Comparison of ENCODE assay signal across 21 mouse cellular contexts in the genomic region with DNA sequence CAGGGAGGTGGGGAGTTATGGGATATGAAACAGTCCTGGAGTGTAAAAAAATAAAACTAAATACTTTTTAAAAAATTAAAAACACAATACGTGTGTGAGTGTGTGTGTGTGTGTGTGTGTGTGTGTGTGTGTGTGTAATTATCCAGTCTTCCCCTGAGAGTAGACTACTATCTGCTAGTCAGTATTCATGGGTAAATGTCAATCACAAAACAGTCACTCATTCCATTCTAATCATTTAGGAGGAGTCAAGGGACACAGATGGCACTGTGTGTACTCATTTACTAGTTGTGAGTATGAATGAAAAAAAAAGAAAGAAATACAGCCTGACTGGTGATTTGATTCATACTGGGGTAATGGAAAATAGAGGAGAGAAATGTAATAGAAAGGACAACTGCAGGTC.
DNase-seq lines count a peak whose midpoint lies in the region; ATAC-seq lines count a peak whose summit lies in the region.
"Had no signal": no experiment of that assay in that cellular context is flagged by ENCODE, and none has a peak within 500 bp of the region (broad histone marks: within the 10 kb centered on the region; RNA-seq: fewer than 3 reads in every experiment).

No protein-coding gene starts in this region.

- no peak overlapping the region for H3K27ac ChIP-seq in forebrain, embryonic 12.5 days
- no peak overlapping the region for H3K27ac ChIP-seq in forebrain, embryonic 10.5 days
- no peak overlapping the region for H3K27ac ChIP-seq in midbrain, embryonic 11.5 days (ENCODE audit: low read depth, low read length)
- H3K27ac ChIP-seq in midbrain, embryonic 16.5 days (ENCODE audit: low read length) = no peak overlapping the region
- no peak overlapping the region for H3K27ac ChIP-seq in neural tube, embryonic 12.5 days
- no peak overlapping the region for H3K27ac ChIP-seq in neural tube, embryonic 15.5 days (replicated peaks)
- H3K27ac ChIP-seq in hindbrain, embryonic 14.5 days = no peak overlapping the region
- H3K27ac ChIP-seq: embryonic facial prominence, embryonic 13.5 days; gastrocnemius, adult 2 months; heart, embryonic 13.5 days; intestine, embryonic 15.5 days had no signal

- H3K36me3 ChIP-seq in forebrain, embryonic 12.5 days (replicated peaks) = no peaks in the 10 kb centered on the region
- H3K36me3 ChIP-seq in forebrain, embryonic 10.5 days (replicated peaks) = no peaks in the 10 kb centered on the region
- H3K36me3 ChIP-seq in midbrain, embryonic 11.5 days (ENCODE audit: control insufficient read depth, insufficient read depth, low read length) = no peaks in the 10 kb centered on the region
- H3K36me3 ChIP-seq in midbrain, embryonic 16.5 days (ENCODE audit: control insufficient read depth, insufficient read depth, low read length) = no peaks in the 10 kb centered on the region
- H3K36me3 ChIP-seq in neural tube, embryonic 12.5 days = no peaks in the 10 kb centered on the region
- H3K36me3 ChIP-seq in neural tube, embryonic 15.5 days = no peaks in the 10 kb centered on the region
- no peaks in the 10 kb centered on the region for H3K36me3 ChIP-seq in hindbrain, embryonic 14.5 days (replicated peaks; ENCODE audit: control insufficient read depth, insufficient read depth)
- H3K36me3 ChIP-seq: embryonic facial prominence, embryonic 13.5 days; heart, embryonic 13.5 days; intestine, embryonic 15.5 days had no signal

- peak; percentile 44; the same call in 1 of the 2 replicates for ATAC-seq in forebrain, embryonic 12.5 days (ENCODE audit: low FRiP score)
- peak; percentile 59; the same call in 1 of the 2 replicates for ATAC-seq in midbrain, embryonic 11.5 days (ENCODE audit: low FRiP score)
- ATAC-seq in midbrain, embryonic 16.5 days = no peak
- ATAC-seq in neural tube, embryonic 12.5 days (ENCODE audit: low FRiP score, low read depth) = peak; percentile 31; the same call in 1 of the 2 replicates
- no peak for ATAC-seq in neural tube, embryonic 15.5 days (ENCODE audit: low FRiP score)
- ATAC-seq in hindbrain, embryonic 14.5 days (ENCODE audit: low FRiP score) = peak; percentile 59; the same call in 1 of the 2 replicates
- ATAC-seq: intestine, embryonic 15.5 days had no signal

- no peak for DNase-seq in forebrain, embryonic 10.5 days (ENCODE audit: extremely low spot score, low spot score)
- no peak for DNase-seq in midbrain, embryonic 11.5 days (ENCODE audit: low spot score, missing footprints)
- no peak for DNase-seq in hindbrain, embryonic 14.5 days (ENCODE audit: low spot score)
- DNase-seq in layer of hippocampus, adult 18-20 months (ENCODE audit: low spot score in 2 of 2) = no peak
- DNase-seq: adrenal gland, adult 2 months; adrenal gland, postnatal 25 days; cerebellum, adult 2 months; cerebellum, postnatal 10 days; gastrocnemius, adult 2 months; gastrocnemius, postnatal 36 days; heart, adult 11 months; heart, postnatal 36 days; kidney, adult 18-20 months had no signal

- H3K27me3 ChIP-seq in forebrain, embryonic 12.5 days = no peaks in the 10 kb centered on the region
- H3K27me3 ChIP-seq in forebrain, embryonic 10.5 days (ENCODE audit: poor library complexity, severe bottlenecking) = no peaks in the 10 kb centered on the region
- H3K27me3 ChIP-seq in midbrain, embryonic 11.5 days (ENCODE audit: control insufficient read depth, insufficient read depth, low read length) = no peaks in the 10 kb centered on the region
- no peaks in the 10 kb centered on the region for H3K27me3 ChIP-seq in midbrain, embryonic 16.5 days (ENCODE audit: control insufficient read depth, insufficient read depth, low read depth, low read length)
- no peaks in the 10 kb centered on the region for H3K27me3 ChIP-seq in neural tube, embryonic 12.5 days (replicated peaks)
- H3K27me3 ChIP-seq in neural tube, embryonic 15.5 days (replicated peaks) = no peaks in the 10 kb centered on the region
- H3K27me3 ChIP-seq in hindbrain, embryonic 14.5 days (ENCODE audit: control insufficient read depth, insufficient read depth, low read length) = no peaks in the 10 kb centered on the region
- H3K27me3 ChIP-seq: CH12.LX; embryonic facial prominence, embryonic 13.5 days; heart, embryonic 13.5 days; intestine, embryonic 15.5 days had no signal

- H3K4me2 ChIP-seq in forebrain, embryonic 12.5 days = no peak overlapping the region
- H3K4me2 ChIP-seq in midbrain, embryonic 11.5 days = no peak overlapping the region
- H3K4me2 ChIP-seq in midbrain, embryonic 16.5 days (ENCODE audit: low read length) = no peak overlapping the region
- H3K4me2 ChIP-seq in neural tube, embryonic 12.5 days (replicated peaks) = no peak overlapping the region
- no peak overlapping the region for H3K4me2 ChIP-seq in neural tube, embryonic 15.5 days
- no peak overlapping the region for H3K4me2 ChIP-seq in hindbrain, embryonic 14.5 days (replicated peaks)
- H3K4me2 ChIP-seq: embryonic facial prominence, embryonic 13.5 days; heart, embryonic 13.5 days; intestine, embryonic 15.5 days had no signal

- H3K4me3 ChIP-seq in forebrain, embryonic 12.5 days (replicated peaks) = no peak overlapping the region
- H3K4me3 ChIP-seq in forebrain, embryonic 10.5 days = no peak overlapping the region
- H3K4me3 ChIP-seq in midbrain, embryonic 11.5 days (ENCODE audit: low read depth, low read length) = no peak overlapping the region
- H3K4me3 ChIP-seq in midbrain, embryonic 16.5 days (ENCODE audit: low read depth, low read length) = no peak overlapping the region
- no peak overlapping the region for H3K4me3 ChIP-seq in neural tube, embryonic 12.5 days
- H3K4me3 ChIP-seq in neural tube, embryonic 15.5 days (replicated peaks) = no peak overlapping the region
- no peak overlapping the region for H3K4me3 ChIP-seq in hindbrain, embryonic 14.5 days (replicated peaks; ENCODE audit: low read length)
- H3K4me3 ChIP-seq: embryonic facial prominence, embryonic 13.5 days; gastrocnemius, adult 2 months; heart, embryonic 13.5 days; intestine, embryonic 15.5 days had no signal

- H3K4me1 ChIP-seq in forebrain, embryonic 12.5 days = peaks cover 9% of the 10 kb centered on the region; the same call in 1 of the 2 replicates
- H3K4me1 ChIP-seq in forebrain, embryonic 10.5 days = peaks cover 23% of the 10 kb centered on the region
- no peaks in the 10 kb centered on the region for H3K4me1 ChIP-seq in midbrain, embryonic 11.5 days (ENCODE audit: control insufficient read depth, insufficient read depth, low read length)
- H3K4me1 ChIP-seq in midbrain, embryonic 16.5 days (ENCODE audit: control insufficient read depth, insufficient read depth, low read length) = no peaks in the 10 kb centered on the region
- peaks cover 10% of the 10 kb centered on the region for H3K4me1 ChIP-seq in neural tube, embryonic 12.5 days
- H3K4me1 ChIP-seq in neural tube, embryonic 15.5 days = peaks cover 10% of the 10 kb centered on the region
- H3K4me1 ChIP-seq in hindbrain, embryonic 14.5 days (replicated peaks; ENCODE audit: control insufficient read depth, insufficient read depth, low read length) = 0 out of 2 replicates have a peak, but pooled peaks cover 6% of the 10 kb centered on the region
- H3K4me1 ChIP-seq: heart, embryonic 13.5 days; intestine, embryonic 15.5 days had no signal

- WGBS in forebrain, embryonic 12.5 days = 89% methylated on average over 1 of the region's 1 CpGs
- WGBS in forebrain, embryonic 10.5 days = 83% methylated on average over 1 of the region's 1 CpGs
- WGBS in midbrain, embryonic 11.5 days = 79% methylated on average over 1 of the region's 1 CpGs
- WGBS in midbrain, embryonic 16.5 days = 83% methylated on average over 1 of the region's 1 CpGs
- 71% methylated on average over 1 of the region's 1 CpGs for WGBS in neural tube, embryonic 12.5 days
- 52% methylated on average over 1 of the region's 1 CpGs for WGBS in neural tube, embryonic 15.5 days
- WGBS in hindbrain, embryonic 14.5 days = 63% methylated on average over 1 of the region's 1 CpGs

- no peak overlapping the region for H3K9ac ChIP-seq in forebrain, embryonic 12.5 days
- no peak overlapping the region for H3K9ac ChIP-seq in midbrain, embryonic 11.5 days (ENCODE audit: low read length)
- no peak overlapping the region for H3K9ac ChIP-seq in midbrain, embryonic 16.5 days (ENCODE audit: low read depth, low read length)
- no peak overlapping the region for H3K9ac ChIP-seq in neural tube, embryonic 12.5 days
- H3K9ac ChIP-seq in neural tube, embryonic 15.5 days (replicated peaks) = no peak overlapping the region
- H3K9ac ChIP-seq in hindbrain, embryonic 14.5 days = no peak overlapping the region
- H3K9ac ChIP-seq: embryonic facial prominence, embryonic 13.5 days; heart, embryonic 13.5 days; intestine, embryonic 15.5 days had no signal

- H3K9me3 ChIP-seq in forebrain, embryonic 12.5 days = no peaks in the 10 kb centered on the region
- H3K9me3 ChIP-seq in forebrain, embryonic 10.5 days = no peaks in the 10 kb centered on the region
- H3K9me3 ChIP-seq in midbrain, embryonic 11.5 days (ENCODE audit: control insufficient read depth, low read length) = no peaks in the 10 kb centered on the region
- no peaks in the 10 kb centered on the region for H3K9me3 ChIP-seq in midbrain, embryonic 16.5 days (replicated peaks; ENCODE audit: control insufficient read depth, low read length, poor library complexity, severe bottlenecking)
- H3K9me3 ChIP-seq in neural tube, embryonic 12.5 days = no peaks in the 10 kb centered on the region
- no peaks in the 10 kb centered on the region for H3K9me3 ChIP-seq in neural tube, embryonic 15.5 days (replicated peaks)
- no peaks in the 10 kb centered on the region for H3K9me3 ChIP-seq in hindbrain, embryonic 14.5 days (ENCODE audit: control insufficient read depth, low read length)
- H3K9me3 ChIP-seq: embryonic facial prominence, embryonic 13.5 days; heart, embryonic 13.5 days; intestine, embryonic 15.5 days had no signal

Comparison
In these comparisons a context has a peak if more than half of its experiments do, and no peak if none do; other contexts are left out.
1. ATAC-seq: peak in forebrain, embryonic 12.5 days (single experiment), midbrain, embryonic 11.5 days (single experiment), neural tube, embryonic 12.5 days (single experiment) and hindbrain, embryonic 14.5 days (single experiment); none in midbrain, embryonic 16.5 days (single experiment) and neural tube, embryonic 15.5 days (single experiment).